Mouse (Mus musculus) megakaryocyte, embryonic 14.5 days (primary cell): ENCODE data around the gene Gphn.

Experiments
- FLI1 ChIP-seq: IDR thresholded peaks from 2 replicates; pipeline ENCODE4 v1.6.1; 2012; ENCODE audit warnings: low read length, inconsistent platforms, mixed read lengths
- GATA1 ChIP-seq: IDR thresholded peaks from 3 replicates; pipeline ENCODE4 v1.6.1; 2012; ENCODE audit warnings: mixed read lengths, low read length, inconsistent platforms, borderline replicate concordance

DNA sequence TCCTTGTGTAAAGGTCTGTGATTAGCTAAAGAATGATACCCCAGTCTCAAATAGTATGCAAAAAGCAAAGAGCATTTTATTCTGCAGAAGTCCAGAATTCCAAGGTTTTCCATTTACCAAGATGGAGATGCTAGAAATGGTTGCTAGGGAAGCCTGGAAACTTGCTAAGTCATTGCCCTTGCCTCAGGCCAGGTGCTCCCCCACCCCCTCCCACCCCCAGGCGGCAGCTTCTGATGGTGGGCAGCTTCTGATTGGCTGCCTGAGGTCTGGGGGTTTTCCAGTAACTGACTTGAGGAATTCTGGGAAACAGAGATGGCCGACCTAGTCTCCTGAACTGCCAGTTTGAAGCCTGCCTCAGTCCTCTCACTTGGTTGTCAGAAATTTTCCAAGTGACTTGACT is 44.7 kb upstream of the Gphn start:
- TF ChIP-seq GATA1: no peak
- no peak for TF ChIP-seq FLI1
